Mouse (Mus musculus) limb, embryonic 12.5 days (tissue): ENCODE data around the gene Dap3. TPM values are rescaled to one million over a fixed set of nuclear protein-coding genes. Genes with fewer than 3 reads are reported as not detected.
"Not testable (repeated sequence)": the region's sequence is repeated elsewhere in the genome, so short reads cannot be mapped to it uniquely, and the experiment has no call there.

Experiments used
- ATAC-seq: fragments of 200-750 bp; cut with Nextera tagmentation; 2 replicates; pipeline ENCODE4 v1.8.0; 2017; ENCODE audit warnings: low read depth, moderate TSS enrichment; ENCODE audit not compliant: insufficient number of reproducible peaks, insufficient read depth, low FRiP score, low TSS enrichment
- H3K27ac ChIP-seq: fragments of 300-500 bp; sonication (generic); 2 replicates; pipeline ENCODE4 v1.5.1; 2016; ENCODE audit warnings: mild to moderate bottlenecking, moderate library complexity
- H3K27me3 ChIP-seq: fragments of 300-500 bp; sonication (generic); 2 replicates; pipeline ENCODE4 v1.6.1; 2016; ENCODE audit warnings: mild to moderate bottlenecking, moderate library complexity
- H3K36me3 ChIP-seq: fragments of 300-500 bp; sonication (generic); 2 replicates; pipeline ENCODE4 v1.6.1; 2016; ENCODE audit warnings: mild to moderate bottlenecking, moderate library complexity
- H3K4me1 ChIP-seq: fragments of 300-500 bp; sonication (generic); replicated peaks from 2 replicates; pipeline ENCODE4 v1.6.1; 2016
- H3K4me2 ChIP-seq: fragments of 300-500 bp; sonication (generic); 2 replicates; pipeline ENCODE4 v1.6.1; 2016; ENCODE audit warnings: mild to moderate bottlenecking, moderate library complexity
- H3K4me3 ChIP-seq: fragments of 300-500 bp; sonication (generic); replicated peaks from 2 replicates; pipeline ENCODE4 v1.5.1; 2016; ENCODE audit warnings: mild to moderate bottlenecking
- H3K9ac ChIP-seq: fragments of 300-500 bp; sonication (generic); replicated peaks from 2 replicates; pipeline ENCODE4 v1.6.1; 2016; ENCODE audit warnings: mild to moderate bottlenecking, moderate library complexity
- H3K9me3 ChIP-seq: fragments of 300-500 bp; sonication (generic); 2 replicates; pipeline ENCODE4 v1.6.1; 2016; ENCODE audit warnings: mild to moderate bottlenecking, moderate library complexity
- WGBS: fragments of 180-500 bp; shearing (Covaris S2); methylation state at CpG from one replicate; pipeline ENCODE4 v1.1.7; 2016; 5-methylcytosine and 5-hydroxymethylcytosine counted together
- polyA plus RNA-seq: library from polyadenylated mRNA; unstranded; fragments of >200 nt; fragmentation: Nextera tagmentation; extraction: Ambion mirVana; gene quantifications from 2 replicates; pipeline ENCODE4 v1.2.1, GENCODE M21; 2016

The Dap3 gene
- polyA plus RNA-seq, 1 experiment from 2014 or later, result 161 TPM

GRCm38 (mm10) chr3:88906393-88907159, 44.4 kb downstream of the Dap3 start:
- H3K27me3 ChIP-seq, result no peaks in the 10 kb centered on the region
- ATAC-seq, result no peak
- no peak overlapping the region for H3K4me3 ChIP-seq
- peaks cover 100% of the 10 kb centered on the region for H3K36me3 ChIP-seq
- no peak overlapping the region for H3K27ac ChIP-seq
- H3K9ac ChIP-seq, result no peak overlapping the region
- 91% methylated on average over 6 of the region's 6 CpGs for WGBS
- H3K4me1 ChIP-seq, result no peaks in the 10 kb centered on the region
- H3K9me3 ChIP-seq, result no peaks in the 10 kb centered on the region
- H3K4me2 ChIP-seq, result no peak overlapping the region

- Histone ChIP-seq H3K9ac (no peak overlapping the region), H3K36me3 (peaks cover 98% of the 10 kb centered on the region), H3K4me3 (no peak overlapping the region), H3K27me3 (no peaks in the 10 kb centered on the region), H3K27ac (no peak overlapping the region), H3K4me1 (no peaks in the 10 kb centered on the region), H3K9me3 (no peaks in the 10 kb centered on the region), H3K4me2 (no peak overlapping the region)
- WGBS, result 90% methylated on average over 2 of the region's 2 CpGs
- ATAC-seq, result no peak
Measured at GRCm38 (mm10) chr3:88905741-88906140, 45.2 kb downstream of the Dap3 start.

- Histone ChIP-seq H3K36me3 (peaks cover 95% of the 10 kb centered on the region), H3K27me3 (no peaks in the 10 kb centered on the region), H3K9ac (no peak overlapping the region), H3K4me2 (no peak overlapping the region), H3K4me1 (no peaks in the 10 kb centered on the region), H3K9me3 (no peaks in the 10 kb centered on the region), H3K4me3 (no peak overlapping the region), H3K27ac (no peak overlapping the region)
- WGBS, result 89% methylated on average over 6 of the region's 6 CpGs
- ATAC-seq, result no peak
Measured at GRCm38 (mm10) chr3:88905209-88905608, 45.8 kb downstream of the Dap3 start.

DNA sequence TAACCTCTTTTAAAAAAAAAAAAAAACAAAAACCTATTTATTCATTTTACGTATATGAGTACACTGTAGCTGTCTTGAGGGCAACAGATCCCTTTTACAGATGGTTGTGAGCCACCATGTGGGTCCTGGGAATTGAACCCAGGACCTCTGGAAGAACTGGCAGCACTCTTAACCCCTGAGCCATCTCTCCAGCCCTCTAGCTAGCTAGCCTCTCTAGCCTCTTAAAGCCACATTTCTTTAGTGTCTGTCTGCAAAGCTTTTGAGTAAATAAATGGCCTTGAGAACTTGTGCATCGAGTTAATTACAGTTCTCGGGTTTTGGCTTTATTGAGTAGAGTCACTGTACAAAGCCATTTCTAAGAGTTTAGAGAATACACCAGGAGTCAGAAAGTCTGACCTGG, 46.2 kb downstream of the Dap3 start:
- H3K4me1 ChIP-seq, result no peaks in the 10 kb centered on the region
- WGBS, result 85% methylated on average over 3 of the region's 3 CpGs
- no peak overlapping the region for H3K27ac ChIP-seq
- ATAC-seq, result no peak
- H3K27me3 ChIP-seq, result no peaks in the 10 kb centered on the region
- no peak overlapping the region for H3K4me3 ChIP-seq
- H3K9me3 ChIP-seq, result no peaks in the 10 kb centered on the region
- H3K4me2 ChIP-seq, result no peak overlapping the region
- H3K36me3 ChIP-seq, result peaks cover 91% of the 10 kb centered on the region
- H3K9ac ChIP-seq, result no peak overlapping the region

DNA sequence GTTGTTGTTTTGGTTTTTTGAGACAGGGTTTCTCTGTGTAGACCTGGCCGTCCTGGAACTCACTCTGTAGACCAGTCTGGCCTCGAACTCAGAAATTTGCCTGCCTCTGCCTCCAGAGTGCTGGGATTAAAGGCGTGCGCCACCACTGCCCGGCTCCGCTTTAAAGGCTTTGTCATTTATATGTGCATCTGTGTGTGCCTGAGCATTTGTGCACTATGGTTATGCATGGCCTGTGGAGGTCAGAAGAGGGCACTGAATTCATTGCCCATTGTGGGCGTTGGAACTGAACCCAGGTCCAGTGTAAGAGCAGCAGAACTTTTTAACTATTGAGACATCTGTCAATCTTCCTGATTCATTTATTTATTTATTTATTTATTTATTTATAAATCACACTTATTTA, 58.0 kb downstream of the Dap3 start:
- H3K27ac ChIP-seq, H3K4me2 ChIP-seq, H3K4me1 ChIP-seq, H3K9me3 ChIP-seq, H3K27me3 ChIP-seq, H3K4me3 ChIP-seq, ATAC-seq, H3K9ac ChIP-seq: not testable (repeated sequence)
- peaks cover 39% of the 10 kb centered on the region for H3K36me3 ChIP-seq
- WGBS, result 92% methylated on average over 7 of the region's 7 CpGs

DNA sequence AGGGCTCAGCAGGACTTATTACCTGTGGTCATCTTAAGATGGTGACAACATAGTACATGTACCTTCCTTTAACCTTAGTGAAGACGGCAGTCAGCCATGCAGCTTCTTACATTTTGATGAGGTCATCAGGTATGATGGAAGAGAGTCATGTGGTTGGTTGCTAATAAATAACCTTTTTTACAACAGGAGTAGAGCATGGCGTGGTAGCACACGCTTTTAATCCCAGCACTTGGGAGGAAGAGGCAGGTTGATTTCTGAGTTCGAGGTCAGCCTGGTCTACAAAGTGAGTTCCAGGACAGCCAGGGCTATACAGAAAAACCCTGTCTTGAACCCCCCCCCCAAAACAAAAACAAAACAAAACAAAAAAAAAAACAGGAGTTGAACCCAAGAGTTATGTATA, 68.4 kb downstream of the Dap3 start:
- peaks cover 21% of the 10 kb centered on the region; the same call in 1 of the 2 replicates for H3K36me3 ChIP-seq

More for the DNA sequence above, 68.4 kb downstream of the Dap3 start:
- H3K27me3 ChIP-seq, H3K9ac ChIP-seq, H3K9me3 ChIP-seq, ATAC-seq, H3K27ac ChIP-seq, H3K4me3 ChIP-seq, H3K4me2 ChIP-seq, H3K4me1 ChIP-seq: not testable (repeated sequence)
- 90% methylated on average over 4 of the region's 4 CpGs for WGBS

Other genes starting within 250 kb of the Dap3 start
- gene Rit1, start 234.3 kb downstream of the Dap3 start, polyA plus RNA-seq, result 39.7 and 41.2 TPM in 2 replicates
- 32.0 and 36.8 TPM in 2 replicates for gene Syt11, start 176.0 kb downstream of the Dap3 start, polyA plus RNA-seq
- gene Gon4l, start 116.0 kb downstream of the Dap3 start, polyA plus RNA-seq, result 17.2 and 18.0 TPM in 2 replicates
- 44.1 and 48.0 TPM in 2 replicates for gene Msto1, start 37.2 kb downstream of the Dap3 start, polyA plus RNA-seq
- 23.4 and 26.1 TPM in 2 replicates for gene Ash1l, start 559 bp downstream of the Dap3 start, polyA plus RNA-seq
- 23.4 and 23.7 TPM in 2 replicates for gene Rusc1, start 142.1 kb upstream of the Dap3 start, polyA plus RNA-seq
- 0.14 TPM in 1 of 2 replicates, not detected in the other for gene Gm43738, start 149.9 kb upstream of the Dap3 start, polyA plus RNA-seq
- 247 and 249 TPM in 2 replicates for gene Fdps, start 150.8 kb upstream of the Dap3 start, polyA plus RNA-seq
- gene Pklr, start 185.0 kb upstream of the Dap3 start, polyA plus RNA-seq, result 0.24 and 0.36 TPM in 2 replicates
- 2.2 and 2.8 TPM in 2 replicates for gene Hcn3, start 209.0 kb upstream of the Dap3 start, polyA plus RNA-seq
- gene Clk2, start 213.6 kb upstream of the Dap3 start, polyA plus RNA-seq, result 50.3 and 54.7 TPM in 2 replicates
- gene Scamp3, start 226.3 kb upstream of the Dap3 start, polyA plus RNA-seq, result 102 and 107 TPM in 2 replicates
- gene Fam189b, start 232.0 kb upstream of the Dap3 start, polyA plus RNA-seq, result 27.4 and 33.8 TPM in 2 replicates